Mouse (Mus musculus) brain, embryonic 14.5 days (tissue): Measurements from ENCODE around the gene Rgs21. TPM values are rescaled to one million over a fixed set of nuclear protein-coding genes. Genes with fewer than 3 reads are reported as not detected.

Experiments
- DNase-seq: peaks from one replicate; pipeline ENCODE4 v3.0.0-alpha.2; 2011; ENCODE audit warnings: low read depth
- CTCF ChIP-seq: fragments of 200-500 bp; IDR thresholded peaks from 2 replicates; pipeline ENCODE4 v1.5.1; 2012; ENCODE audit warnings: inconsistent platforms, mild to moderate bottlenecking, moderate library complexity, borderline replicate concordance; ENCODE audit not compliant: insufficient read depth, insufficient read length; ENCODE audit errors: extremely low read depth
- POLR2A ChIP-seq: fragments of 200-500 bp; IDR thresholded peaks from 2 replicates; pipeline ENCODE4 v1.6.1; 2012; ENCODE audit warnings: mild to moderate bottlenecking, inconsistent platforms, borderline replicate concordance; ENCODE audit not compliant: poor library complexity, insufficient read depth, insufficient read length, severe bottlenecking; ENCODE audit errors: extremely low read depth
- polyA plus RNA-seq: library from polyadenylated mRNA; depleted of rRNA; stranded (reverse); fragments of >200 nt; gene quantifications from 2 replicates; pipeline ENCODE4 v1.2.3, GENCODE M21; 2012; rRNA removed

The Rgs21 gene
- polyA plus RNA-seq = not detected in 2 replicates

DNA sequence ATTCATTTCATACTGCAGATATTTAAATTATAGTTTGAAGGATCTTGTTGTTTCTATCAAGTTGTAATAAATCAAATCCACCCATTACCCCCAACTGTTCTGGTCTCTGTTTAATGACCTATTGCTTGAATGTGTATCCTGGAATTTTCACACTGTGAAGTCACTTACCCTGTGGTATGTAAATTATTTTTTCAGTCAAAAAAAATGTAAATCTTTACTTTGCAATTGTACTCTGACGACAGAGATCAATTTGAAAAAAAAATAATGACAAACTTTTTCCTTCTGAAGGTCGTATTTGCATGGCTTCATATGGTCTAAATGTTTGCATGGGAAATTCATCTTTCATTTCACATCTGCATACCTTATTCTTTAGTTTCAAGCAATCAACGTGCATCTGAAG, at the start of gene Rgs21:
Rgs21 (minus strand) TSS at position 101 of the 400 bp plus-strand sequence.
- DNase-seq = no peak
- TF ChIP-seq POLR2A = no peak
- no peak for TF ChIP-seq CTCF

DNA sequence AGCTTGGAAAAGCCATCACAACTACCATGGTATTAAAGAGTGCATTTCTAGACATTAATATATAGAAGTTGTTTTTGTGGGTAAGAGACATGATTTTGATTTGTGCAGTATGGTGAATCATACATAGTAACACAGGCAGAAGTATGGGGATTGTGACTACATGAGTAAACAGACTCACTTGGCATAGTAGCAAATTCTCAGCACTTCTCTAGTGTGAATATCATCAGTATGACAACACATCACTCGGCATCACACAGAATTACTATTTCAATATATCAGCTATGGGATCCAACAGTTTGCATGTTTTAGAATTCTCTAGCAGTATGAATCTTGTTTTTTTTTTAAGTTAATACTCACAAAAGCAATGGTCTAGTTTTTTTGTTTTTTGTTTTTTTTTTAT, 36.6 kb upstream of the Rgs21 start:
- DNase-seq = peak; percentile 20
- TF ChIP-seq CTCF (no peak), POLR2A (no peak)

DNA sequence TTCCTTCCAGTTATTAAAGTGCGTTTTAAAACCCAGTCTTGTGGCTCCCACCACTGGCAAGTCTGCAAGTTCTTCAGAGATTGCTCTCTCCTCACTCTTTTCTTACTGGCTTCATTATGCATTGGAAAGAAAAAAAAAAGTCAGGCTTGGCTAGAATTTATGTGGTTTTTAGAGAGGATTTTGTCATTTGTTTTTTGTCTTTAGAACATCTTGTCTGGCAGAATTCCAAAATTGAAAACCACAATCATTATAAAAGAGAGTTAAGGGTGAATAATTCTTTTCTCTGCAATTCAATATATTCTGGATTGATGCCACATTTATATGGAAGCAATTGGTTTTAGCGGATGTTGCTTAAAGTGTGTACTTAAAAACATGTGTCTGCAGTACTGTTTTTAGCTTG, 35.5 kb upstream of the Rgs21 start:
- no peak for TF ChIP-seq POLR2A
- TF ChIP-seq CTCF = no peak
- peak; percentile 17 for DNase-seq

DNA sequence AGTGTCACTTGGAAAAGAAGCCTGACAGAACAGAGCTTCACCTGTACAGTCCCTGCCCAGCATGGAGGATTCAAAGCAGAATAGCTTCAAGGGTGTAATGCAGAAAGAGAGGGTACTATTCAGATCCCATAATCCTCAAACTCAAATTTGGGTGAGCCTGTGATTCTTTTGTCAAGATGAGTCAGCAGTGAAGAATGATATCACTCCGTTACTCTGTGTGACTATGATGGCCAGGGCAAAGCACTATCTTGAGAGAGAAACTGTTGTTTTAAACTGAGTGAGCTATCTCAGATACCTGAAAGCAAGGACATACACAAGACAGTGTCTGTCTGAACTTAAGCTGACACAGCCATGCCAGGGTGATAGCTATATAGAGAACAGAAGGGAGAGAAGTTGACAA, 11.9 kb upstream of the Rgs21 start:
- TF ChIP-seq POLR2A = no peak
- no peak for TF ChIP-seq CTCF
- no peak for DNase-seq

DNA sequence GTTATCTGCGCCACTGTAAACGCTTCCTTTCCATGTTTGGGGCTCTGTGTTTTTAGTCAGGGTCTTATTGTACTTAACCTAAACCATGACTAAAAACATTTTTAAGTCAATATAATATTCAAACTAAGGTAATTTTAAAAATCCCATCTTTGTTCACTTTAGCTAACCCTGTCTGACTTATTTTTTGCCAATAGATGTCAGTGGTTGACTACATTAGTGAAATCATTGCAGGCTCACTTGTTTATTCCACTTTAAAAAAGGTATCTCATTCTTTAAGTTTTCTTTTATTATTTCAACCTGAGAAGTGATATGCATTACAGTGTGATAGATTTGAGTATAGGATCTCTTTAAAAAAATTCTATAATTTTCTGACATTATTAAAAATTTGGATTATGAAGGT, 5.5 kb upstream of the Rgs21 start:
- DNase-seq = peak; percentile 42
- TF ChIP-seq POLR2A = no peak
- TF ChIP-seq CTCF = no peak

DNA sequence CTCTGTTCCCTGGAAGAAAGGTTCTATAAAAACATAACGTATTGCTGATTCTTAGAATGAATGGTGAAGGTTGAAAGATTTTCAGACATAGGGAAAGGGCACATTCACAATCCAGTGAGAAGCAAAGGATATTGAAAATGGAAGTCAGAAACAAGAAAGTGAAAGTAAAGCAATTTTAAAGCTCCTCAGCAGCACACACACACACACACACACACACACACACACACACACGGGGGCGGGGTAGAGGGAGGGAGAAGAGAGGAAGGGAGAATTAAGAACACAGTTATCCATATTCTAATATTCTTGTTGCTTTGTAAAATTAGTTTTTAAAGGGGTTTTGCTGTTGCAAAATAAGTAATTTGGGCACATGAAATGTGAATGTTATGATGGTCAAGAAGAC, 2.4 kb upstream of the Rgs21 start:
- no peak for DNase-seq
- TF ChIP-seq POLR2A (no peak), CTCF (no peak)

DNA sequence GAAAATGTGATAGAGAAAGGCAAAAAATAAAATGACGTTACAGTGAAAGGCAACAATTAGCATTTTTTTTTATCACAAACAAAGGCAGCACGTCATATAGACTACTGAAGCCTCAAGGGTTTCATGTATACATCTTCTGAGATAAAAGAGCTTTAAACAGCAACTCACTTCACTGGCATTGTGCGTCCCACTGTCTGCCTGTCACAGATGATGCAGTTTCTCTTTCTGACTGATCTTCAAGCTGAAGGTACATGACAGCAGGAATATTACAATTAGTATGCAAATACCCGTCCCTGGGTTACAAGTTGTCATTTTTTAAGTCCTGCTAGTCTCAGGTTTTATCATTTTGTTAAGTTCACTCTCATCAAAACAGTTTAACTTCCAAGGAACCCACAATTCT, 22.3 kb downstream of the Rgs21 start:
- DNase-seq = peak; percentile 41
- TF ChIP-seq POLR2A = no peak
- no peak for TF ChIP-seq CTCF

DNA sequence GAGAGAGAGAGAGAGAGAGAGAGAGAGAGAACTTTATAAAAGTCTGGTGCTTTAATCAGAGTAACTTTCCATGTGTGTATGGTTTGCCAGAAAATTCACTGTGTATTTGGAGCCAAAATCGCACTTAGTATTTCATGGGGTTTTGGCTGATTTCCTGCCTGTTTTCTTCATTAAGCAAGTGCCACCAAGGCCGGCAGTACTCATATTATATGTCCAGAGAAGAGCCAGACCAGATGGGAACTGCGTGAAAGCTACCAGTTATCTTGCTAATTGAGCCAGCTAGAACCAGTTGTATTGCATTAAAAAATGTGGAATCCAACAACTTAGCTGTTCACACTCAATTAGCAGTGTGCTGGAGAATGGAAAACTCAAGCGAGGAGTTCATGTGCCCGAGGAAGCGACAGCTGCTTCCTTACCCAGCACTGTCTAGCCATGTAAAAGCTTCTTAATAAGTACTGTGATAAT, 22.9 kb downstream of the Rgs21 start:
- no peak for TF ChIP-seq CTCF
- no peak for TF ChIP-seq POLR2A
- peak; percentile 85 for DNase-seq

DNA sequence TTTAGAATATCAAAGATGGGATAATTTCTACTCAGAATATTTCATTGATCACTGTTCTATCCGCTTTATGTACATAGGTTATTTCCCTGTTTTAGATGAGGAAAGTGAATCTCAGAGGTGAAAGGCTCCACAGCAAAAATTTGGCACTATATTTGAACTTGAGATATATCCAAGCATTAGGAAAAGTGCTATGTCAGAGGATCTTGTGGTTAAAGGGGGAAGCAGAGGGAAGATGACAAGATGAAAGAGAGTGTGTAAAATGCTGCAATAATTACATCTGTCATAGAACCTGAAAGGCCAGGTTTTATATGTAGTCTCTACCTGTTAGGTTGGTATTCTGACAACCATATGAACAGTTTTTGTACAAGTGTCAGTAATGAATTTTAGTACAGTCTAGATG, 35.7 kb downstream of the Rgs21 start:
- TF ChIP-seq POLR2A = no peak
- no peak for TF ChIP-seq CTCF
- no peak for DNase-seq

DNA sequence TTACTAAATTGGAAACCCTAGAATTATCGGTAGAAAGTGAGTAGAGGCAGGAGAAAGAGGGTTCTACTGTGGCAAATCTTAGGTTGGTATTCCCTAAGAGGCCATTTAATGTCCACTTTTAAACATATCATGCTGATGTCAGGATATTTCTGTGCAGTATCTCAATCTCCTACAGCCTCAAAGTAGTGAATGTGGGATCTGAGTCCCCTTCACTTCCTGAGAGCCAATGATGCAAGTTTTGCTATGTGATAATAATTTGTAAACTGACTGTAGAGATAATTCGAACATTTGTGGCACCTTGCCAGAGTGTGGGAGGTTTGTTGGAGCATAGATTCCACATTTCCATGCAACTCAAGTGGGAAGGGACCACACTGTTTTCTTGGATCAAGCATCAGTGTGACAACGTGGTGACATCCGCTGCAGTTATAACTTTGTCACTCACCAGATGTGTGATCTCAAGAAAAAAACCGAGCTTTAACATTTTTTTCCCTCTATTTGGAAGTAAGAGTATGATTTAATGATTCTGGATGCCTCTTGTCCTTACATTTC, 49.5 kb downstream of the Rgs21 start:
- TF ChIP-seq CTCF (no peak), POLR2A (no peak)
- peak; percentile 52 for DNase-seq

DNA sequence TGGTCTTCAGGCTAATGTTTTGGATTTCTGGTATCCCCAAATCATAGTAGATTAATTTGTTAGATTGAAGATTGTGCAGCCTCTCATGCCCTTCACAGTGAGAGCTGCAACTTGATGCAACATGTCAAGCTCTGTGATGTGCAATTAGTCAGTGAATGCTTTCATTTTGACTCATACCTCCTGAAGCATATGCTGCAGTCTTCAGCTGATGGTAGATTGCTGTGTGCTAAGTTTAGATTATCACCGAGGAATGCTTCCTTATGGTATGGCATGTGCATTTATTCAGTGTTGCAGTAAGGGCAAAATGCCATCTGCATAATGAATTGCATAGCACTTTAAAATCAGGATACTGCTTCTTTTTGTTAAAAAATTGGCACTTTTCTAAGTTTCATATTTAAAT, 65.2 kb downstream of the Rgs21 start:
- DNase-seq = peak; percentile 85
- no peak for TF ChIP-seq POLR2A
- no peak for TF ChIP-seq CTCF

DNA sequence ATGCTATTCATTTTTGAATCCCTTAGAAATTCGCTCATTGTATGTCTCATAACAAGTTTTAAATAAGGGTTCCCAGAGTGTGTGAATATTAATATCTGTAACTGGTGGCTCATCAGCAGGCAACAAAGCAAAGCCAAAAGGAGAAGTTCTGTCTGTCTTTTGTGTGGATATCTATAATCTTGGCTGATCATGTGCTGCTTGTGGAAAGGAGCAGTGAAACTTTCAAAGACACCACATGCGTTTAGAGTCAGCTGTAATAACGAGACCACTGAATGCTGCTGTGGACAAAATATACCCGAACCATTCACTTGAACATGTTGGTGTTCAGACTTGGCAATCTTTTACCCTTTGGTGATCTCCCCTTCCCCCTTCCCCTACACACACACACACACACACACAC, 67.0 kb downstream of the Rgs21 start:
- no peak for DNase-seq
- TF ChIP-seq CTCF = no peak
